Mouse (Mus musculus): ENCODE data around the gene Kcnh3.

The Kcnh3 gene

DNA sequence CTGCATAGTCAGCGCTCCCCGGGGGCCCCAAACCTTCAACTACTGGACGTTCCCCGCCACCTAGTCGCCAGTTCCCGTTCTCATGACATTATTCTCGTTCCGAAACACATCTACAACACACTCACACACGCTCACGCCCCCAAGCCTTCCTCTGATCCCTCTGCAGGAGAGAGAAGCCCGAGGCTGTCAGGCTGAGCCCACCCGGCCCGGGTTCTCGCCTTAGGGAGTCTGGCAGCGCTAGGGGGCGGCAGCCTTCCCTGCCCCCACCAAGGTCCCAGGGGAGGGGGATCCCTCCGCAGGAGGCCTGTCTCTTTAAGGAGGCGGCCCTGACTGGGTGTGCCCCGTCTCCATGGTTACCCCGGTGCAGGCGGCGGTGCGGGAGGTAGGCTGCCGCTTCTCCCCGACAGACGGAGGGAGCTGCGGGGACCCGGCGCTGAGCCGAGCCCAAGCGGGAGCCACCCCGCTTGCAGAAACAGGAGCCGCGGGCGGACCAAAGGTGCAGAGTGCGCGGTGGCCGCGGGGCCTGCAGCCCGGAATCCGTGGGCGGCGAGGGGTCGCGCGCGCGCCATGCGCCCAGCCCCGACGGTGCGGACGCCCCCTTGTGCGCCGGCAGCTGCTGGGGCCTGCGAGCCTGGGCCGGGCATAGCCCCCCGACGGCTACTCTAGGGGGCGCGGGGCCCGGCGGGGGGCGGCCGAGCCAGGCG, at the start of gene Kcnh3:
Kcnh3 (plus strand) TSS at position 654 of the 704 bp plus-strand sequence.
- DNase-seq (ENCODE audit: low spot score), result no peak

DNA sequence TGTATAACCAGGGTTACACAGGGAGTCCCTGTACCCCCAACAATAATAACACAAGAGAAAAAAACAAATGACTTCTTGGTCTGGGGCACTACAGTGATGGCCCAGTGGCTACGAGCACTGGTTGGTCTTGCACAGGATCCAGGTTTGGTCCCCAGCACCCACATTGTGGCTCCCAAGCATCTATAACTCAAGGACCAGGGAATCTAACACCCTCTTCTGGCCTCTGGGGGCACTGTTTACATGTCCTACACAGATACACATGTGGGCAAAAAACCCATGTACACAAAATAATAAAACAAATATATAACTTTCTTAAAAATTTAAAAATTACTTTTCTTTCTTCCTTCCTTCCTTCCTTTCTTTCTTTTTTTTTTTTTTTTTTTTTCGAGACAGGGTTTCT, 45.0 kb upstream of the Kcnh3 start:
- DNase-seq (ENCODE audit: low spot score), result no peak

DNA sequence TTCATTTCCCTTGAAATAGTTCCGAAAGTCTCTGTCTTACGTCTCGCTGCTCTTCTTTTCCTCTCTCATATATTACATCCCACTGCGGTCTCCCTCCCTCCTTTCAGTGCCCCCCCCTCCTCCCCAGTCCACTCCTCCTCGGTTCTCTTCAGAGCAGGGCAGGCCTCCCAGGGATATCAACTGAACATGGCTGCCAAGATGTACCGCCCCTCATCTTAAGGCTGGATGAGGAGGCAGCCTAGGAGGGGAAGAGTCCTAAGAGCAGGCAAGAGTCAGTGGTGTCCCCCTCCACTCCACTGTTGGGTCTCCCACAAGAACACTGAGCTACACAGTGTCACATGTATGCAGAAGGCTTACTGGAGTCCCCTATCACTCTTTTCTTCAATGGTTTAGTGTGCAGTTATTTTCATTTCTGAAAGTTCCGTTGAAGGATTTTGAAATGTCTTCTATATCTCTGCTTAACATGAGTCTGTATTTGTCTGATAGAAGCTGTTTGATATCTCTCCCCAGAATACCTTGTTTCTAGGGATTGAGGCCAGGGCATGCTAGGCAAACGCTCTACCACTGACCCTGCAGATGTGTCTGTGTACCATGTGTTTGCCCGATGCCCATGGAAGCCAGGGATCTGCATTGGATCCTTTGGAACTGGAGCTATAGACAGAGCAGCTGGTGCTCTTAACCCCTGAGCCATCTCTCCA, 40.3 kb upstream of the Kcnh3 start:
- no peak for DNase-seq (ENCODE audit: low spot score)

DNA sequence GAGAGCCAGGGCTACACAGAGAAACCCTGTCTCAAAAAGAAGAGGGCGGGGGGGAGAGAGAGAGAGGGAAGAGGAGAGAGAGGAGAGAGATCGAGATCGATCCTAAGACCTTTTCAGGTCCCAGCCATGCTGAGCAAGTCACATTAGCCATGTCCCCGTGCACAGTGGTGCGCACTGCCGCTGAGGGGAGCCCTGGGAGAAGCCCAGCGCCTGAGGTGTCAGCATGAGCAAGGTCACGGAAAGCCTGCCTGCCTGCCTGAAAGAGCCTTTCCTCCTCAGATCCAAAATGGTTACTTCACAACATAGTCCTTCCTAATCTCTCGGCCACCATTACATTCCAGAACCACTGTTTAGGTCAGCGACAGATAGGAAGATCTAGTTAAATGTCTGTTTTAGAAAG, 30.3 kb upstream of the Kcnh3 start:
- DNase-seq (ENCODE audit: low spot score), result no peak

DNA sequence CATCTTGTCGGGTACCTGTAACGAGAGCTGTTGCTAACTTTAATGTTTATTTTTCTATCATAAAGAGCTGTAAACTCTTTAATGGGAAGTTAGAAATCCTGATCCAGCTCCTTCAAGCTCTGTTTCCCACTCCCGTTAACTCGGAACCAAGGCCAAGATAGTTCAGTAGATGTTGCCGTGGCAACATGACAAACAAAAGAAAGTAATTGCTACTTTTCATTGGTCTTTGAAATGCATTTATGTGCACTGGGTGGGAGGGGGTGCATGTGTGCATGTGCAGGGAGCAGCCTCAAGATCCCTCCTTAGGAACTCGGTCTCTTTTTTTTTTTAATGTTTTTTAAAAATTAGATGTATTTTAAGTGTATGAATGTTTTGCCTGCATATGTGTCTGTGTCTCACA, 29.6 kb upstream of the Kcnh3 start:
- no peak for DNase-seq (ENCODE audit: low spot score)

DNA sequence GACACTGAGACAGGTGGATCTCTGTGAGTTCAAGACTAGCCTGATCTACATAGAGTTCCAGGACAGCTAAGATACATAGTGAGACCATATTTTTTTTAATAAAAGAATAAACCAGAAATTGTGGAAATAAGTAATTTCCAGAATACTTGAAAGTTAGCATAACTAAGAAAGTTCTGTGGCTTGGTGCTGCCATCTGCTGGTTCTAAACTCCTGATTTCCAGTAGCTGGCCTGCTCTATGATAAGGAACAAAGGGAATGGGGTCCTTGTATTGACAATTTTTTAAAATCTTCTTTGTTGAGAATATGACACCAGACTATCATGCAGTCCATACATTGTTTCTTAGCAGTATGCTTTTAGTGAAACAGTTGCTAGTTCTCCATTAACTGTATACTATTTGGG, 25.9 kb upstream of the Kcnh3 start:
- peak; percentile 67 for DNase-seq (ENCODE audit: low spot score)

DNA sequence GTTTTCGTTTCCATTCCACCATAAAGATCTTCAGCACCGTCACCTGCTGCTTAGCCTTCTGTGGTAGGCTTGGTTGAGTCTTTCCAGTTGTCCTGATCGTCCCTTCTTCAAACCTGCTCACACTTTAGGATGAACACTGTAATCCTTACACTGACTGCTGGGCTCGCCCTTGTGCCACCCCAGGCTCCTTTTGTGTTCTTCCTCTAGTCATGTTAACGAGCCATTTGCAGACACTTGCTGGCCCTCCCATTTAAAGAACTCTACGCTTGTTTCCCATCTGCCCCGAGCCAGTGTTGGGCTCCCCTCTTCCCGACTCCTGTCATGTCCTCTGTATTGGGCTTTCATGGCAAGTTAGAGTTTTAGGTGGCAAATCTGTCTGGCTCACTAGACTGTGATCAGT, 18.7 kb upstream of the Kcnh3 start:
- no peak for DNase-seq (ENCODE audit: low spot score)

DNA sequence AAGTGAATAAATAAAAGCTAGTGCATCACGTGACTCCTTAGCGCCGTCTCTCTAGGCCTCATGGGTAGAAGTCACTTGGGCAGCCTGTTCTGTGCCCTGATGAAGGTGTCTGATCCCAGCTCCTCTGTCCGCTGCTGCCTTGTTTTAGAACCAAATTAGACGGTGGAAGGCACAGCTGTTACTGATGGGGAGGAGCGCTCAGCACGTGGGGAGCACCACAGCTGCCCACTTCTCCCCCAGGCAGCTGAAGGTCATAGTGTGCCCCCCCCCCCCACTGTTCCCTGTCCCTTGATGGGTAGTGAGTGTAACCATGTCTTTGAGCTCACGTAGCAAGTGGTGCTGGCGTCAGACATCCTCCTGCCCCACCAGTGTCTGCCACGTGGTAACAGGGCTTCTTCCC, 11.5 kb upstream of the Kcnh3 start:
- DNase-seq (ENCODE audit: low spot score), result no peak

DNA sequence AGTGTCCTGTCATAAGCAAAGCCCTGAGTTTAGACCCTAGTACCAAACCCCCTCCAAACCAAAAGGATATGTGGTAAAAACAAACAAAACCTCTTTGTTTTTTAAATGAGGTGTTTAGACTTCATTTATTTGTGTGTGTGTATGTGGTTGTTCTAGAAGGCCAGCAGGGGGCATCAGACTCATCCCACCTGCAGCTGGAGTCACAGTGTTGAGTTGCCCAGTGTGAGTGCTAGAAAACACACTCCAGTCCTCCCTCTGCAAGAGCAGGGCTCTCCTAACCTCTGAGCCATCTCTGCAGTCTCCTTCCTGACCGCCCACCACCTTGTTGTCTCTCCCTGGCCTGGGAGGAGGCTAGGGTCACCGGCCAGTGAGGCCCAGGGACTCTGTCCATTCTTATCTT, 9.7 kb upstream of the Kcnh3 start:
- DNase-seq (ENCODE audit: low spot score), result no peak

DNA sequence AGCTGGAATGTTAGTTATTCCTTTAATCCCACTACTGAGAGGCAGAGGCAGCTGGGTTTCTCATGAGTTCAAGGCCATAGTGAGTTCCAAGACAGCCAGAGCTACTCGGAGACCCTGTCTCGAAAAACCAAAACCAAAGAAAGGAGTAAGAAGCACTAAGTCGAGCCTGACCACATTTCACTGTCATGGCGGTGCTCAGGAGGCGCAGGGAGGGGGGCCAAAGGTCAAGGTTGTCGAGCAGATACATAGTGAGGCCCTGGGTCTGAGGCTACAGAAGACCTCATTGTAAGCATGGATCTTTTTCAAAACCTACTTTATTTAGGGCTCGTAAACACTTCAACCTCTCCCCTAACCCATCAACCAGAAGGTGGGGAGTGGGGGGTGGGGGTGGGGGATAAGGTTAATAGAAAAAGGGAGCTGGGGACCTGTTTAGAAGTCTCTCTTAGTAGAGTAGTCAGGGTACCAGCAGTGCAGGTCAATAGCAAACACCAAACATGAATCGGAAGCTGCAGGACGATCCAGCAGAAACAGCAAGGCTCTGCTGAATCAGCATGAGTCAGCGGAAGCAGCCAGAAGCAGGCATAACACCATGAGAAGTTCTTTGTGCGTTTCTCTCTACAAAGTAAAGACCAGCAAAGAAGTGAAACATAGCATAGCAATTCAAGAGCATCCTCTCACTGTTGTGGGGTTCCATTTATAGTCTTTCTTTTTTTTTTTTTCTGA, 8.8 kb upstream of the Kcnh3 start:
- no peak for DNase-seq (ENCODE audit: low spot score)

DNA sequence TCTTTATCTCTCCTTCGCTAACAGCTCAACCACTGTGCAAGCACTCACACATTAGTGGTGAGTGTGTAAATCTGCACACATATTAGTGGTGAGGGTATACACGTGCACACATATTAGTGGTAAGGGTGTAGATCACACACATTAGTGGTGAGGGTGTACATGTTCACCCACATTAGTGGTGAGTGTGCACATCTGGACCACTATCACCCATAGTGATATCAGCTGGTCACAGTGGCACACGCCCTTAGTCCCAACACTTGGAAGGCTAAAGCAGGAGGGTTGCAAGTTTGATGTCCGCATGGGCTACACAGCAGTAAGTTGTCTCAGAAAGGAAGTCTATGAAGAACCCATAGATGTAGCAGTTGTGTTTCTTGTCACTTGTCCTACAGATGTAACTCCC, 7.0 kb upstream of the Kcnh3 start:
- DNase-seq (ENCODE audit: low spot score), result no peak

DNA sequence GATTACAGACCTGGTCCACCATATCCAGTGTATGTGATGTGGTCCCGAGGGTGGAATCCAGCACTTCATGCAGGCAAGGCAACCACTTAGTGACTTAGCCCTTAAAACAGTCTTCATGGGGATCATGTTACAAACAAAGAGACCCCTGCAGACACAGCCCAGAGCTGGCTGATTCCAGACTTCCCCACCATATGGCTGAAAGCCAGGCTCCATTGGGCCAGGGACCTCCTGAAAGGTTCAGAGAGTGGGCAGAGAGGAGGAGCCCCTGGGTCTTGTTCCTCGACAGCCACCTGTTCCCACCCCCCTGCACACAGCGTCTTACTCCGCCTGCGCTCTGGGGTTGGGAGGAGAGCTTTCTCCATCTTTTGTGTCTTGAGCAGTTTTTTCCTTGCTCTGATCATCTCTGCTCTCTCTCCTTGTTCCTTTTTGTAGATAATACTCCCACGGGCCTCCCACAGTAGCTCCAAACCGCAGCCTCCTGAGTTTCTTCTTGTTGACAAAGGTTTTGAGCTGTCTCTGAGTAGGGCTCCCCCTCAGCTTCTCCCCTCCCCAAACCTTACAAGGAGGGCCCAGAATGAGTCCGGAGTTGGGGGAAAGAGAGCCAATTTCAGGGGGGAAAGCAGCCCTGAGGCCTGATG, 3.2 kb upstream of the Kcnh3 start:
- no peak for DNase-seq (ENCODE audit: low spot score)

DNA sequence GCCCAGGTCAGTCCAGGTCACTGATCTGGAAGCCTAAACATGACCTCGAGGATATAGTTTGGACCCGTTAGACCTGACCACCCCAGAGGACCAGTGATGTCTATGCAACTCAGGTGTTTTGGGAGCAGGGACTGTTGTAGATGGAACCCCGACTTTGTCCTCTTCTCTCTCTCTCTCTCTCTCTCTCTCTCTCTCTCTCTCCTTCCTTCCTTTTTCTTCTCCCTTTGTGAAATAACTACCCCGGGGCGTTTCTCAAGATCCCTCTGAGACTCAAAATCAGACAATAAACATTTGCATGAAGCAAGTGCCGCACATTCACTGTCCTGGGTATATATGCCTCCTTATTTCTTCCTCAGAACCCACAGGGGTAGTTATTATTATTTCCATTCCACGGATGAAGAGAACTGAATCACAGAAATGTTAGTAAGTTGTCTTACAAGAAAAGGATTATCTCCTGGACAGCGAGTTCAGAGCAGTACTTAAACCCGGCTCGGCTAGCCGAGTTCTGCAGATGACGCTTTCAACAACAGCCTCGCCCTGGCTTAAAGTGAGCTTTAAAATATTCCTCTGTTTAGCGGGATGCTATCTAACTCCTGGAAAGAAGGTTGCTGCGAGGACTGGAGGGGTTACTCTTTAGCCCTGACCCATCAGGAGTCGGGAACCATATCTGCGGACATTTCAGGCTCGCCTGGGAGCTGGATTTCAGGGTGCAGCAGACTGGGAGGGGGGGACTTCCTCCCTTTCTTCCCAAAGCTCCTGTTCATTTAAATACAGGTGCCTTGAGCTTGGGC, 1.7 kb upstream of the Kcnh3 start:
- DNase-seq (ENCODE audit: low spot score), result no peak

DNA sequence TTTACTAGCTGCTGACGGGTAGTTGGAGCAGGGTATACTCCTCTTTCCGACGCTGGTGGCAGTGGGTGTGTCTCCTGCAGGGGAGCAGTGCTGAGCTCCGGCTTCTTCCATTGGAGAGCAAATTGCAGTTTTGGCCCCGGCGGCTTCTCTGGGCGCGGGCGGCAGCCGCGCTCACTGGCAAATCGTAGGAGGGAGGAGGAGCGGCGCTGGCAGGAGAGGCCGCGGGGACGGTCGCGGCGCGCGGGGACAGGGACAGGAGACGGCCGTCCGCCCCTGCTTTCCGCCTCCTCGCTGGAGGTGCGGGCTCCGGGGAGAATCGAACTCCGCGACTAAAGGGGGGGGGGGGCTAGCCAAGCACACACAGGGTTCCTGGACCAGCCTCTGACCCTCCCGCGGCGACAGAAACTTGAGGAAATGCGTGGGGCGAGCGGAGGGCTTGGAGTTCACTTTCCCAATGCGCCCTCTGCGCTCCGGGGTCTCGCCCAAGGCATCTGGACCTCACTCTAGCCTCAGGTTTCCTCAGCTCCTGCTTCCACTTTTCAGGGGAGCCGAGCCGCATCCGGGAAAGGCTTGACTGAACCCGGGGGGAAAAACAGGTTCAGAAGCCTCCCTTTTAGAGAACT, 965 bp upstream of the Kcnh3 start:
- DNase-seq (ENCODE audit: low spot score), result no peak

DNA sequence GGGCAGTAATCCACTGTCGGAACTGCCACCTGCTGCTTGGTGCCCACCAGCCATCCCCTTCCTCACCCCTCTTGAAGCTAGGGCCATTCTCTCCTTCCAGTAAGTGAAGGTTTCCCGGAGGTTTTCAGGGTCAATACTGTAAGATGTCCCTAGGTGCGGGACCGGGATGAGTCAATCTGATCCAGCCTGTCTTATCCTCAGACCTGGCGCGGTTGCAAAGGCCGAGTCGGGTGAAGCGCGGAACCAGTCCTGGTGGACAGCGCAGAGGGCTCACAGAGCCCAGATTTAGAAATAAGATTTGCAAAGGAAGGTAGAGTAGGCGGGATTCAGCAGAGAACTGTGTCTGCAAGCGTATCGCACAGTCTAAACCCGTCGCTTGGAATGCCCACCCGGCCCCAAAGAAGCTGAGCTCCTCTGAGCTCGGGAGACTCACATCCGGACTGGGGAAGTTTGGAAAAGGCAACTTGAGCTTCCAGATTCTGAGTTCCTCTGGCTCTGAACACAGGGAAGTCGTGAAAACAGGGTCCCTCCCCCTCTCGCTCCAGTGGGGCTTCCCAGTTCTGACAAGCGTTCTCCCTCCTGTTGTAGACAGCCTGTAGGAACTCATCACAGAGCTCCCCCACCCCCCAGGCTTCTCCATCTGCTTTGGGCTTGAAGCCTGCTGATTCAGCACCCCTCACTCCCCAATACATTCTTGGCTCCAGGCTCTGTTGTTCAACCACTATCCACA, 585 bp downstream of the Kcnh3 start:
- DNase-seq (ENCODE audit: low spot score), result no peak

DNA sequence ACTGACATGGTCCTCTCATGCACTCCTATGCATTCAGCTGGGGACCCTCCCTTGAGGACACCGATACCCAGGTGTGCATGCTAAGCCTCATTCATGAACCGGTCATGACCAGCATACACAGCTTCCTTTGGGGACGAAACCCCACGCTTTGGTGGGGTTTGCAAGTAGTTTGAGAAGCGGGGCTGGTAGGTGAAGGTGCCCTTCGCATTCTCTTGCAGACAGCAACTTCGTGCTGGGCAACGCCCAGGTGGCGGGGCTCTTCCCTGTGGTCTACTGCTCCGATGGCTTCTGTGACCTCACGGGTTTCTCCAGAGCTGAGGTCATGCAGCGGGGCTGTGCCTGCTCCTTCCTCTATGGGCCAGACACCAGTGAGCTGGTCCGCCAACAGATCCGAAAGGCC, 1.4 kb downstream of the Kcnh3 start:
- no peak for DNase-seq (ENCODE audit: low spot score)

DNA sequence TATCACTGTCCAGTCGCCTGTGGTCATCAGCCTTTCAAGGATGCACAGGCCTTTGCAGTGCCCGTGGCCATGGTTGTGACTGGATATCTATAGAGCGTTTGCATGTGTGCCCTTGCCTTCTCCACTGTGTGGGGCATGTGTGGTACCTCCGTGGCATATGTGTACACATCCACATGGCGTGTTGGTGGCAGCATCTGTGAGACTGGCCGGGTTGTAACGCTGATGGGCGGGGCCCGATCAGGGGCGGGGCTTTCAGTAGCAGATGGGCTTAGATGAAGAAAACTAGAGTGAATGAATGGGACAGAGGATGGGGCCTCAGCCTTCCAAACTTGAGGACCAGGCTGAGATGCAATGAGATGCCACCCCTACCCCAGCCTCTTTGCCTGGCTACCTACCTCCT, 7.3 kb downstream of the Kcnh3 start:
- no peak for DNase-seq (ENCODE audit: low spot score)

DNA sequence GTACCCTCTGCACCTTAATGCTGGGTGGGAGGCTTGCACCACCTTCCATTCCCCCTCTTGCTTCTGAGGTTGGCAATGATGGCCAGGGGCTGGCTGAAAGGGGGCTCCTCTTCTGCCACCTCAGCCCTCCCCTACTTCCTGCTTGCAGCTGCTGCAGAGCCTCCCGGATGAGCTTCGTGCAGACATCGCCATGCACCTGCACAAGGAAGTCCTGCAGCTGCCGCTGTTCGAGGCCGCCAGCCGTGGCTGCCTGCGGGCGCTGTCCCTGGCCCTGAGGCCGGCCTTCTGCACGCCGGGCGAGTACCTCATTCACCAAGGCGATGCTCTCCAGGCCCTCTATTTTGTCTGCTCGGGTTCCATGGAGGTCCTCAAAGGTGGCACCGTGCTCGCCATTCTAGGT, 9.1 kb downstream of the Kcnh3 start:
- DNase-seq (ENCODE audit: low spot score), result no peak

DNA sequence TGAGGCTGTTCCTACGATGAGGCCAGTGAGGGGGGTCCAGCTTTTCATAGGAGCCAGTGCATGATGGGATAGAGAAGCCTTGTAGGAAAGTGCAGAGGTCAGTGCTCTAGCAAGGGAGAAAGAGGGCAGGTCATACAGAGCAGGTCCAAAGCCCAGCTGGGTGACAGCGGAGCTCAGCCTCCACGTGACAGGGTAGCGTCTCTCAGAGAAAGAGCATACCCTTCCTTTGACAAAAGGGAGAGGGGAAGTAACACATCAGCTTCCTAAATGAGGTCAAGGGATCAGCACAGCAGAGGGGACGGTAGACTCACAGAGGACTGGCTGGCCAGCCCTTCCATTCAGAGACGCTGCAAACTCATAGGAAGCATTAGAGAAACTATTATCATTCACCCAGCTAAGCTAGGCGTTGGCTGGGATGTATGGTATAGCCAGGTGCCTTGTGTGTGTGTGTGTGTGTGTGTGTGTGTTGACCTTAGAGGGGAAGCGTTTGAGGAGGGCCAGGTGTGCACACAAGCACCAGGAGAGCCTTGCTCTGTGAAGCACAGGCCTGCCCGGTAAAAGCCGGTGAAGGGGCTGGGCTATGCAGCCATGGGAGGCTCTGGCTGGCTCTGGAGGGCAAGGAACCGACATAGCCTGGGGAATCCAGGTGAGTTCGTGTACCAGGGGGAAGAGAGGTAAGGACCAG, 9.8 kb downstream of the Kcnh3 start:
- DNase-seq (ENCODE audit: low spot score), result no peak

DNA sequence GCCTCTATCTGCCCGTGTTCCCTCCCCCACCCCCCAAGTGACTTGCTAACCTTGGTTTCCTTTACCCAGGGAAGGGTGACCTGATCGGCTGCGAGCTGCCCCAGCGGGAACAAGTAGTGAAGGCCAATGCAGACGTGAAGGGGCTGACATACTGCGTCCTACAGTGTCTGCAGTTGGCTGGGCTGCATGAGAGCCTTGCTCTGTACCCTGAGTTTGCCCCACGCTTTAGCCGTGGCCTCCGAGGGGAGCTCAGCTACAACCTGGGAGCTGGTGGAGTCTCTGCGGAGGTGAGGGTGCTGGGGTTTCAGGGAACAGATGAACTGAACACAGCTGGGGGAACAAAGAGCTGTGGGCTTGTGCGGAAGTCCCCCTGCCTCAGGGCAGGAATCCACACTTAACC, 13.3 kb downstream of the Kcnh3 start:
- DNase-seq (ENCODE audit: low spot score), result no peak
